Mouse (Mus musculus) forebrain, embryonic 12.5 days (tissue): ENCODE data around the gene Wdsub1. TPM values are rescaled to one million over a fixed set of nuclear protein-coding genes. Genes with fewer than 3 reads are reported as not detected.

Source experiments
- ATAC-seq: fragments of 200-750 bp; cut with Nextera tagmentation; 2 replicates; pipeline ENCODE4 v1.8.0; 2017; ENCODE audit warnings: moderate TSS enrichment; ENCODE audit not compliant: low FRiP score
- H3K27ac ChIP-seq: fragments of 300-500 bp; sonication (generic); 2 replicates; pipeline ENCODE4 v1.5.1; 2016; ENCODE audit warnings: mild to moderate bottlenecking
- H3K27me3 ChIP-seq: fragments of 300-500 bp; sonication (generic); 2 replicates; pipeline ENCODE4 v1.6.1; 2016; ENCODE audit warnings: mild to moderate bottlenecking
- H3K36me3 ChIP-seq: fragments of 300-500 bp; sonication (generic); replicated peaks from 2 replicates; pipeline ENCODE4 v1.6.1; 2016; ENCODE audit warnings: mild to moderate bottlenecking
- H3K4me1 ChIP-seq: fragments of 300-500 bp; sonication (generic); 2 replicates; pipeline ENCODE4 v1.6.1; 2016
- H3K4me2 ChIP-seq: fragments of 300-500 bp; sonication (generic); 2 replicates; pipeline ENCODE4 v1.6.1; 2016; ENCODE audit warnings: mild to moderate bottlenecking, moderate library complexity
- H3K4me3 ChIP-seq: fragments of 300-500 bp; sonication (generic); replicated peaks from 2 replicates; pipeline ENCODE4 v1.5.1; 2016; ENCODE audit warnings: mild to moderate bottlenecking
- H3K9ac ChIP-seq: fragments of 300-500 bp; sonication (generic); 2 replicates; pipeline ENCODE4 v1.6.1; 2016; ENCODE audit warnings: mild to moderate bottlenecking
- H3K9me3 ChIP-seq: fragments of 300-500 bp; sonication (generic); 2 replicates; pipeline ENCODE4 v1.6.1; 2016
- WGBS: fragments of 180-500 bp; shearing (Covaris S2); methylation state at CpG from one replicate; pipeline ENCODE4 v1.1.7; 2016; 5-methylcytosine and 5-hydroxymethylcytosine counted together
- polyA plus RNA-seq: library from polyadenylated mRNA; unstranded; fragments of >200 nt; fragmentation: Nextera tagmentation; extraction: Ambion mirVana; gene quantifications from 2 replicates; pipeline ENCODE4 v1.2.1, GENCODE M21; 2016

Gene Wdsub1
- polyA plus RNA-seq, 1 experiment from 2014 or later = 17.0 TPM

- Histone ChIP-seq H3K27me3 (0 out of 2 replicates have a peak, but pooled peaks cover 9% of the 10 kb centered on the region), H3K9ac (no peak overlapping the region), H3K36me3 (peaks cover 34% of the 10 kb centered on the region), H3K4me1 (0 out of 2 replicates have a peak, but pooled peaks cover 10% of the 10 kb centered on the region), H3K27ac (peak overlapping the region; percentile 56; the same call in 1 of the 2 replicates), H3K4me2 (no peak overlapping the region), H3K4me3 (no peak overlapping the region), H3K9me3 (0 out of 2 replicates have a peak, but pooled peaks cover 3% of the 10 kb centered on the region)
- 0 out of 2 replicates have a peak, but pooled peaks have one; percentile 14 for ATAC-seq
- 76% methylated on average over 10 of the region's 12 CpGs for WGBS
Measured at GRCm38 (mm10) chr2:59841189-59841939, 41.0 kb downstream of the Wdsub1 start.

GRCm38 (mm10) chr2:59840191-59840590, 42.2 kb downstream of the Wdsub1 start:
- H3K27me3 ChIP-seq = 0 out of 2 replicates have a peak, but pooled peaks cover 9% of the 10 kb centered on the region
- H3K4me2 ChIP-seq = no peak overlapping the region
- no peak overlapping the region for H3K27ac ChIP-seq
- 0 out of 2 replicates have a peak, but pooled peaks cover 3% of the 10 kb centered on the region for H3K9me3 ChIP-seq
- H3K4me3 ChIP-seq = no peak overlapping the region
- 0 out of 2 replicates have a peak, but pooled peaks cover 10% of the 10 kb centered on the region for H3K4me1 ChIP-seq
- H3K36me3 ChIP-seq = peaks cover 44% of the 10 kb centered on the region
- no peak for ATAC-seq
- WGBS = 38% methylated on average over 4 of the region's 4 CpGs
- H3K9ac ChIP-seq = no peak overlapping the region

- peak; percentile 50; the same call in 1 of the 2 replicates for ATAC-seq
- 58% methylated on average over 2 of the region's 2 CpGs for WGBS
- Histone ChIP-seq H3K27ac (0 out of 2 replicates have a peak overlapping the region, but pooled peaks have one; percentile 59), H3K4me2 (no peak overlapping the region), H3K4me3 (no peak overlapping the region), H3K36me3 (peaks cover 44% of the 10 kb centered on the region), H3K9ac (no peak overlapping the region), H3K4me1 (0 out of 2 replicates have a peak, but pooled peaks cover 10% of the 10 kb centered on the region), H3K27me3 (0 out of 2 replicates have a peak, but pooled peaks cover 9% of the 10 kb centered on the region), H3K9me3 (0 out of 2 replicates have a peak, but pooled peaks cover 3% of the 10 kb centered on the region)
Measured at GRCm38 (mm10) chr2:59839755-59840154, 42.6 kb downstream of the Wdsub1 start.

- Histone ChIP-seq H3K4me3 (no peak overlapping the region), H3K9me3 (0 out of 2 replicates have a peak, but pooled peaks cover 3% of the 10 kb centered on the region), H3K36me3 (peaks cover 43% of the 10 kb centered on the region), H3K9ac (no peak overlapping the region), H3K27me3 (0 out of 2 replicates have a peak, but pooled peaks cover 9% of the 10 kb centered on the region), H3K27ac (no peak overlapping the region), H3K4me2 (no peak overlapping the region), H3K4me1 (0 out of 2 replicates have a peak, but pooled peaks cover 10% of the 10 kb centered on the region)
- WGBS = 95% methylated on average over 8 of the region's 8 CpGs
- no peak for ATAC-seq
Measured at GRCm38 (mm10) chr2:59838825-59839224, 43.6 kb downstream of the Wdsub1 start.

GRCm38 (mm10) chr2:59831831-59832230, 50.6 kb downstream of the Wdsub1 start:
- WGBS = 83% methylated on average over 7 of the region's 7 CpGs
- no peak overlapping the region for H3K9ac ChIP-seq
- H3K4me3 ChIP-seq = no peak overlapping the region
- ATAC-seq = no peak
- no peak overlapping the region for H3K4me2 ChIP-seq
- H3K4me1 ChIP-seq = peaks cover 27% of the 10 kb centered on the region
- peaks cover 19% of the 10 kb centered on the region for H3K36me3 ChIP-seq
- no peaks in the 10 kb centered on the region for H3K27me3 ChIP-seq
- H3K9me3 ChIP-seq = no peaks in the 10 kb centered on the region
- H3K27ac ChIP-seq = no peak overlapping the region

- Histone ChIP-seq H3K27ac (no peak overlapping the region), H3K9ac (no peak overlapping the region), H3K4me1 (peaks cover 27% of the 10 kb centered on the region), H3K36me3 (peaks cover 11% of the 10 kb centered on the region; the same call in 1 of the 2 replicates), H3K4me2 (no peak overlapping the region), H3K27me3 (no peaks in the 10 kb centered on the region), H3K9me3 (no peaks in the 10 kb centered on the region), H3K4me3 (no peak overlapping the region)
- no peak for ATAC-seq
- WGBS = 90% methylated on average over 5 of the region's 5 CpGs
Measured at GRCm38 (mm10) chr2:59830940-59831339, 51.5 kb downstream of the Wdsub1 start.

- Histone ChIP-seq H3K36me3 (peaks cover 4% of the 10 kb centered on the region; the same call in 1 of the 2 replicates), H3K4me3 (no peak overlapping the region), H3K9ac (no peak overlapping the region), H3K27ac (no peak overlapping the region; the same call in 1 of the 2 replicates), H3K4me1 (peaks cover 27% of the 10 kb centered on the region), H3K9me3 (no peaks in the 10 kb centered on the region), H3K4me2 (no peak overlapping the region), H3K27me3 (no peaks in the 10 kb centered on the region)
- WGBS = 20% methylated on average over 9 of the region's 9 CpGs
- peak; percentile 59 for ATAC-seq
Measured at GRCm38 (mm10) chr2:59830151-59830550, 52.2 kb downstream of the Wdsub1 start.

GRCm38 (mm10) chr2:59829718-59830117, 52.7 kb downstream of the Wdsub1 start:
- Histone ChIP-seq H3K4me3 (no peak overlapping the region), H3K27me3 (no peaks in the 10 kb centered on the region), H3K4me1 (peaks cover 27% of the 10 kb centered on the region), H3K36me3 (peaks cover 4% of the 10 kb centered on the region; the same call in 1 of the 2 replicates), H3K9ac (no peak overlapping the region), H3K9me3 (no peaks in the 10 kb centered on the region), H3K27ac (peak overlapping the region; percentile 59), H3K4me2 (no peak overlapping the region)
- WGBS = 88% methylated on average over 7 of the region's 7 CpGs
- ATAC-seq = peak; percentile 24

- peaks cover 12% of the 10 kb centered on the region; the same call in 1 of the 2 replicates for H3K36me3 ChIP-seq
- no peaks in the 10 kb centered on the region for H3K9me3 ChIP-seq
- peaks cover 27% of the 10 kb centered on the region for H3K4me1 ChIP-seq
- H3K27me3 ChIP-seq = no peaks in the 10 kb centered on the region
- WGBS = 23% methylated on average over 14 of the region's 14 CpGs
- ATAC-seq = peak; percentile 52
- H3K9ac ChIP-seq = no peak overlapping the region
- no peak overlapping the region for H3K4me3 ChIP-seq
- peak overlapping the region; percentile 59 for H3K27ac ChIP-seq
- H3K4me2 ChIP-seq = 0 out of 2 replicates have a peak overlapping the region, but pooled peaks have one; percentile 4
Measured at GRCm38 (mm10) chr2:59828777-59829508, 53.4 kb downstream of the Wdsub1 start.

- WGBS = 60% methylated on average over 11 of the region's 11 CpGs
- Histone ChIP-seq H3K27ac (no peak overlapping the region), H3K9me3 (no peaks in the 10 kb centered on the region), H3K9ac (no peak overlapping the region), H3K4me1 (peaks cover 27% of the 10 kb centered on the region), H3K36me3 (peaks cover 11% of the 10 kb centered on the region; the same call in 1 of the 2 replicates), H3K27me3 (no peaks in the 10 kb centered on the region), H3K4me3 (no peak overlapping the region), H3K4me2 (no peak overlapping the region)
- ATAC-seq = no peak
Measured at GRCm38 (mm10) chr2:59828103-59828655, 54.2 kb downstream of the Wdsub1 start.

GRCm38 (mm10) chr2:59825380-59825779, 57.0 kb downstream of the Wdsub1 start:
- ATAC-seq = no peak
- no peak overlapping the region for H3K4me2 ChIP-seq
- 90% methylated on average over 4 of the region's 4 CpGs for WGBS
- H3K9me3 ChIP-seq = no peaks in the 10 kb centered on the region
- H3K27me3 ChIP-seq = no peaks in the 10 kb centered on the region
- H3K36me3 ChIP-seq = peaks cover 12% of the 10 kb centered on the region; the same call in 1 of the 2 replicates
- no peak overlapping the region for H3K4me3 ChIP-seq
- H3K27ac ChIP-seq = no peak overlapping the region
- peaks cover 22% of the 10 kb centered on the region for H3K4me1 ChIP-seq
- no peak overlapping the region for H3K9ac ChIP-seq
